Mouse (Mus musculus) thymus, postnatal 10 days (tissue): Measurements from ENCODE around the gene Clta.

Experiments used
- DNase-seq, 2 experiments: peaks; one replicate each; pipeline ENCODE4 v3.0.0; 2021; ENCODE audit warnings: low spot score in 2 of 2

Clta gene

GRCm38 (mm10) chr4:44004126-44004525 is at the start of gene Clta:
Gene Clta (plus strand): TSS chr4:44004452.
- DNase-seq, result no peak

- DNase-seq, result peak; percentile 75 to 88
Observed at GRCm38 (mm10) chr4:43957292-43957845, 46.9 kb upstream of the Clta start, which contains the start of gene Glipr2. Gene Glipr2 (plus strand): TSS chr4:43957401.

GRCm38 (mm10) chr4:43957846-43958461 is 46.3 kb upstream of the Clta start:
- peak; percentile 33 to 50 for DNase-seq

GRCm38 (mm10) chr4:43959523-43960179 is 44.6 kb upstream of the Clta start:
- DNase-seq, result no peak

- DNase-seq, result no peak
Observed at GRCm38 (mm10) chr4:43960207-43960606, 44.0 kb upstream of the Clta start.

- no peak for DNase-seq
Observed at GRCm38 (mm10) chr4:43964326-43964833, 39.9 kb upstream of the Clta start.

- DNase-seq, result no peak
Observed at GRCm38 (mm10) chr4:43964951-43965684, 39.1 kb upstream of the Clta start.

GRCm38 (mm10) chr4:43965856-43966535 is 38.3 kb upstream of the Clta start:
- DNase-seq, result no peak

- DNase-seq, result no peak
Observed at GRCm38 (mm10) chr4:43968650-43969049, 35.6 kb upstream of the Clta start.

GRCm38 (mm10) chr4:43969373-43969772 is 34.9 kb upstream of the Clta start:
- no peak for DNase-seq

- no peak for DNase-seq
Observed at GRCm38 (mm10) chr4:43970393-43971330, 33.6 kb upstream of the Clta start.

GRCm38 (mm10) chr4:43971541-43972136 is 32.6 kb upstream of the Clta start:
- DNase-seq, result no peak

- peak; percentile 51 to 55 for DNase-seq
Observed at GRCm38 (mm10) chr4:43972137-43972591, 32.1 kb upstream of the Clta start.

GRCm38 (mm10) chr4:43973526-43973981 is 30.7 kb upstream of the Clta start:
- no peak for DNase-seq

- DNase-seq, result no peak
Observed at GRCm38 (mm10) chr4:43974914-43975616, 29.2 kb upstream of the Clta start.

GRCm38 (mm10) chr4:43976223-43976740 is 28.0 kb upstream of the Clta start:
- DNase-seq, result no peak

GRCm38 (mm10) chr4:43978521-43979443 is 25.5 kb upstream of the Clta start:
- DNase-seq, result no peak

- no peak for DNase-seq
Observed at GRCm38 (mm10) chr4:43979746-43980145, 24.5 kb upstream of the Clta start.
